ENCODE assay signal across 15 mouse cellular contexts in genomic region chr2:146441711-146442110, GRCm38 (mm10).
"Had no signal": no experiment of that assay in that cellular context is flagged by ENCODE, and none has a peak within 500 bp of the region (broad histone marks: within the 10 kb centered on the region; RNA-seq: fewer than 3 reads in every experiment).

No protein-coding gene starts in this region.

- H3K36me3 ChIP-seq: lung, embryonic 15.5 days; midbrain, embryonic 15.5 days; stomach, embryonic 15.5 days had no signal

- H3K4me3 ChIP-seq: lung, embryonic 15.5 days; midbrain, embryonic 10.5 days; midbrain, embryonic 12.5 days; midbrain, embryonic 15.5 days; neural tube, embryonic 12.5 days; stomach, embryonic 15.5 days had no signal

- DNase-seq: liver, postnatal 0 days; lung, adult 2 months; lung, postnatal 14 days; lung, postnatal 36 days; right cerebral cortex, postnatal 14 days; thymus, adult 18-20 months; thymus, postnatal 14 days; thymus, postnatal 36 days had no signal

- ATAC-seq: liver, postnatal 0 days; lung, postnatal 0 days; midbrain, embryonic 15.5 days had no signal

- H3K9me3 ChIP-seq: lung, embryonic 15.5 days; midbrain, embryonic 10.5 days; midbrain, embryonic 12.5 days; midbrain, embryonic 15.5 days; neural tube, embryonic 12.5 days; stomach, embryonic 15.5 days had no signal

- H3K4me2 ChIP-seq: lung, embryonic 15.5 days; midbrain, embryonic 12.5 days; midbrain, embryonic 15.5 days; neural tube, embryonic 12.5 days; stomach, embryonic 15.5 days had no signal

- H3K27me3 ChIP-seq: lung, embryonic 15.5 days; midbrain, embryonic 12.5 days; midbrain, embryonic 15.5 days; neural tube, embryonic 12.5 days; stomach, embryonic 15.5 days had no signal

- H3K4me1 ChIP-seq: lung, embryonic 15.5 days; midbrain, embryonic 10.5 days; midbrain, embryonic 12.5 days; midbrain, embryonic 15.5 days; neural tube, embryonic 12.5 days; stomach, embryonic 15.5 days had no signal

- H3K27ac ChIP-seq: lung, embryonic 15.5 days; midbrain, embryonic 10.5 days; midbrain, embryonic 12.5 days; midbrain, embryonic 15.5 days; neural tube, embryonic 12.5 days; stomach, embryonic 15.5 days had no signal

- H3K9ac ChIP-seq: liver, postnatal 0 days; lung, embryonic 15.5 days; midbrain, embryonic 12.5 days; midbrain, embryonic 15.5 days; neural tube, embryonic 12.5 days; stomach, embryonic 15.5 days had no signal
